Mouse (Mus musculus) heart, postnatal 25 days (tissue): ENCODE measurements around the gene Nanos3. TPM values are rescaled to one million over a fixed set of nuclear protein-coding genes. Genes with fewer than 3 reads are reported as not detected.

Experiments used
- DNase-seq: peaks from one replicate; pipeline ENCODE4 v3.0.0; 2022; ENCODE audit warnings: low spot score
- intact Hi-C: fragments of 180-260 bp; cut with DNase I; formaldehyde crosslinking; loops from one replicate; pipeline ENCODE4 v1.15.1; 2025
- microRNA-seq: library from miRNA; unstranded; fragments of <30 nt; microRNA quantifications from one replicate; pipeline ENCODE4 v1.2.0, GENCODE M21; 2022
- total RNA-seq, 2 experiments: library from RNA; stranded (reverse); gene quantifications; 2 replicates each; pipeline ENCODE4 v1.2.3; 2021

Nanos3 gene
- total RNA-seq, 2 experiments from 2014 or later, result 0.73 to 1.4 TPM

GRCm38 (mm10) chr8:84147324-84147766 lies 37.7 kb downstream of the Nanos3 start:
- intact Hi-C loops, result loop anchor here (2.0 to 5.0 kb wide), 2 partner anchors 43 to 80 kb away; partner anchors contain the start of genes Dcaf15, Gm10643 and Rfx1
- no peak for DNase-seq

- intact Hi-C loops, result loop anchor here (5.0 kb wide), 1 partner anchor 77 kb away; the partner anchor contains the start of genes Gm10643 and Rfx1
Measured at GRCm38 (mm10) chr8:84144636-84145245, 40.3 kb downstream of the Nanos3 start.

DNA sequence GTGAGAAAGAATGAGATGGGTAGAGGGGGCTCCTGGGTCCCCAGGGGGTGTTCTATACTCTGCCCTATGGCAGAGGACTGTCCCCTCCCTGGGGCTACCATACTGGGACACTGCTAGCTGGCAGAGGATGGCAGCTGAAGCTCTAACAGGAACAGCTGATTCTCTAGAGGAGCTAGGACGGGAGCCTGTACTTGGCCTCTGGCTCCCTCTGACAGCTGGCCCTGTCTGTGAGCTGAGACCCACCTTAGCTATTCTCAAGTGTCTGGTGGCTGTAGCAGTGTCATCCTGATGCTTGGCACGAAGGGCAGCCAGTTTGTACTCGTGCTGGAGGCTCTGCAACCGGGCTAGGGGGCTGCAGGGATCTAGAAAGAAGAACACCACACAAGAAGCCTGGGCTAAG lies 44.2 kb downstream of the Nanos3 start:
- intact Hi-C loops, result no loop called here
- no peak for DNase-seq

More at GRCm38 (mm10) chr8:84144636-84145245, 40.3 kb downstream of the Nanos3 start:
- DNase-seq, result no peak

DNA sequence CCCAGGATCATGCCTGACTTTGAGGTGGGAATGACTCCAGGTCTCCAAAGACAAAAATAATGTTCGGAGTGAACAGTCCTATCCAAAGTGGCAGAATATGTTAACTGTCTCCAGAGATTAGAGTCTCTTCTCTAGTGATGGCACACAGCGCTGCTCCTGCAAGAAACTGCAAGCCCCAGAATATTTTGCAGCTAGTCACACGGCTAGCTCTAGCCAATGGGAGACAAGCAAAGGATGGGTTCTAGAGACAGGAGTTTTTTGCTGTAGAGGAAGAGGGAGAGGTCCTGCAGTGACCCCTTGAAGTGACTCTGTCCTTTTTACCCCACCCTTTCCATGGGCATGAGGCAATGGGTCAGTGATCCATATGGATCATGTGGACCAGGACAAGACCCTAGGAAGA lies 47.2 kb downstream of the Nanos3 start:
- intact Hi-C loops, result no loop called here
- DNase-seq, result no peak

DNA sequence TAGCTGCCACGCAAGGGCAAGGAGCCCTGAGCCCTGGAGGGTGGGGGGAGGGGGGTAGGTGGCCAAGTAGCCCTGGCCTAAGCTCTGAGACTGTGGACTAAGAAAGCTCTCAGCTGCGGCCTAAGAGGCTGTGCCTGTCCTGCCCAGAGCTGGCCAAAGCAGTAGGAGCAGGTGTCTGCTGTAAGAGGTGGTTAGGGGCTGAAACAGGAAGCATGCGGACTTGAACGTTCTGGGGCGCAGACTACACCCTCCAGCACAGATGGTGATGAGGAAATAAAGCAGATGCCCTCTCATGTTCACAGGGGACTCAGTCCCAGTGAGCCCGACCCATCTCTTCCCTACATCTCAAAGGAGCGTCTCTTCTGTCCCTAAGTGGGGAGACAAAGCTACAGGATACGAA lies 52.8 kb downstream of the Nanos3 start:
- intact Hi-C loops, result no loop called here
- DNase-seq, result no peak

DNA sequence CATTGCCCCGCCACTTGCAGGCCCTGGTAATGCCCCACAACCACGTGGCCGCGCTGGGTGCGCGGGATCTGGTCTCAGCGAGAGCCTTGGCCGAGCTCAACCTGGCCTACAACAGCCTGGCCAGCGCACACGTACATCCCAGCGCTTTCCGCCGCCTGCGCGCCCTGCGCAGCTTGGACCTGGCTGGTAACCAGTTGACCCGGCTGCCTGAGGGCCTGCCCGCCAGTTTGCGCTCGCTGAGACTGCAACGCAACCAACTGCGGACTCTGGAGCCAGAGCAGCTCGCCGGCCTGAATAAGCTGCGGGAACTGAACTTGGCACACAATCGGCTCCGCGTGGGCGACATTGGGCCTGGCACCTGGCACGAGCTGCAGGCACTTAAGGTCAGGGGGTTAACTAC lies 54.2 kb downstream of the Nanos3 start:
- no peak for DNase-seq
- intact Hi-C loops, result no loop called here

DNA sequence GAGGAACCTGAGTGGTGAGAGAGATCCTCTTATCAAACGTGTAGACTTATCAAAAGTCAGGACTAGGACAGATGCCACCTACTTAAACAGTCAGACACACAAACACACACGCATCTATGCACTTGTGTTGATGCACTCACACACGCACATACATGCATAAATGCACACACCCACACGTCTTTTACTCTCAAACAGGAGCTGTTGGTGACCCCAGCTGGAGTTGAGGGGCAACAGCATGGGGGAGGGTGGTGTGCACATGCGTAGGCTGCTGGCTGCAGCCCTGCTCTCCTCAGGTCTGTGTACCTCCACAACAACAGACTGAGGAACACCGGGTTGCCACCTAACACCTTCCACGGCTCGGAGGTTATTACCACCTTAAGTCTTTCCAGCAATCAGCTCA lies 56.7 kb downstream of the Nanos3 start:
- DNase-seq, result no peak
- intact Hi-C loops, result no loop called here

- DNase-seq, result no peak
- intact Hi-C loops, result no loop called here
Measured at GRCm38 (mm10) chr8:84127202-84127901, 57.7 kb downstream of the Nanos3 start.

DNA sequence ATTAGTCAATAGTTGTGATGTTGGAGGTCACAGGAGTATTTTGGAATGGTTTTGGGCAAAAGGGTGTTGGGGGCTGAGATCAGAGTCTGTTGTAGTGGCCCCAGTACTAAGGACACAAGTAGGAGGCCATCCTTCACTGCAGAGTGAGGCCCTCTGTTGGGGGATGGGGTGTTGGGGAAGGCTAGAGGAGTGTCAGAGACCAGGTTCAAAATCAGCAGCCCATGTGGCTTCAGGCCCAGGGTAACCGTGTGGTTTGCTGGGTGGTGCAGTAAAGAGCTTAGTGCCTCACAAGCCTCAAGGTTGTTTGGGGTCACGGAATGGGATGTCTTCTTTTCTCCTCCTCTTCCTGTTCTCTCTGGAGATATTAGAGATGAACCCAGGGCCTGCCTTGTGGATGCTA lies 58.3 kb downstream of the Nanos3 start:
- intact Hi-C loops, result no loop called here
- no peak for DNase-seq

- intact Hi-C loops, result no loop called here
- no peak for DNase-seq
Measured at GRCm38 (mm10) chr8:84125656-84126055, 59.4 kb downstream of the Nanos3 start, which contains the start of gene Podnl1. Gene Podnl1 (plus strand): TSS chr8:84125989.

Small RNA genes lying within 50 kb of the gene (microRNA-seq; reads per million reads assigned to microRNA genes)
- gene Gm25110 (not detected), gene Mir181c (1,073 reads per million, percentile 80 among the genes with 10 or more reads in this experiment), gene Mir181d (2,117 reads per million, percentile 85 among the genes with 10 or more reads in this experiment), gene Mir23a (44,608 reads per million, percentile 98 among the genes with 10 or more reads in this experiment), gene Mir24-2 (not detected), gene Mir27a (2,337 reads per million, percentile 86 among the genes with 10 or more reads in this experiment), gene Mir3074-2 (not detected)

Other genes with a start within 250 kb of the Nanos3 start
- under 1 TPM; 0.61 to 0.70 TPM for gene Gm10644, start 230.0 kb downstream of the Nanos3 start, total RNA-seq
- gene Asf1b, start 229.7 kb downstream of the Nanos3 start, total RNA-seq, result 1 to 10 TPM; 1.1 to 1.7 TPM
- 100 to 1,000 TPM; 353 to 360 TPM for gene Prkaca, start 212.2 kb downstream of the Nanos3 start, total RNA-seq
- gene Samd1, start 187.5 kb downstream of the Nanos3 start, total RNA-seq, result 10 to 100 TPM; 27.4 to 30.9 TPM
- under 1 TPM in 1 of 2 experiments, not detected in 1; 0.26 TPM for gene 1700067K01Rik, start 183.7 kb downstream of the Nanos3 start, total RNA-seq
- 1 to 10 TPM; 2.8 to 3.1 TPM for gene 2210011C24Rik, start 173.0 kb downstream of the Nanos3 start, total RNA-seq
- gene Palm3, start 163.7 kb downstream of the Nanos3 start, total RNA-seq, result under 1 TPM; 0.28 to 0.36 TPM
- gene Il27ra, start 142.6 kb downstream of the Nanos3 start, total RNA-seq, result 1 to 10 TPM; 4.0 to 4.2 TPM
- not detected for gene Rln3, start 140.2 kb downstream of the Nanos3 start, total RNA-seq
- gene Gm10643, start 120.1 kb downstream of the Nanos3 start, total RNA-seq, result 1 to 10 TPM; 3.2 to 3.3 TPM
- gene Rfx1, start 118.4 kb downstream of the Nanos3 start, total RNA-seq, result 1 to 10 TPM; 8.5 to 9.7 TPM
- gene Dcaf15, start 80.4 kb downstream of the Nanos3 start, total RNA-seq, result 1 to 10 TPM; 5.9 to 7.2 TPM
- gene Podnl1, start 59.2 kb downstream of the Nanos3 start, total RNA-seq, result not detected
- gene Cc2d1a, start 37.3 kb downstream of the Nanos3 start, total RNA-seq, result 10 to 100 TPM; 10.3 to 11.8 TPM
- under 1 TPM; 0.10 to 0.28 TPM for gene 4930432K21Rik, start 37.2 kb downstream of the Nanos3 start, total RNA-seq
- 1 to 10 TPM; 8.2 to 8.8 TPM for gene Zswim4, start 51.8 kb upstream of the Nanos3 start, total RNA-seq
- gene D8Ertd738e, start 64.5 kb upstream of the Nanos3 start, total RNA-seq, result 100 to 1,000 TPM; 227 to 240 TPM
- gene Mri1, start 72.1 kb upstream of the Nanos3 start, total RNA-seq, result 10 to 100 TPM; 10.2 to 10.3 TPM
- gene Ccdc130, start 85.2 kb upstream of the Nanos3 start, total RNA-seq, result 10 to 100 TPM in 1 of 2 experiments, 1 to 10 TPM in 1; 9.2 to 10.3 TPM
- 1 to 10 TPM; 2.5 to 3.2 TPM for gene Cacna1a, start 203.2 kb upstream of the Nanos3 start, total RNA-seq